Mouse (Mus musculus): Measurements from ENCODE around the gene Ptgir. TPM values are rescaled to one million over a fixed set of nuclear protein-coding genes. Genes with fewer than 3 reads are reported as not detected.

The Ptgir gene
- polyA plus RNA-seq, 1 experiment from 2014 or later, result 2.2 TPM

- H3K36me3 ChIP-seq (ENCODE audit: inconsistent target), result no peaks in the 10 kb centered on the region
- H3K4me3 ChIP-seq (ENCODE audit: inconsistent target), result no peak overlapping the region
- no peak overlapping the region for H3K27ac ChIP-seq
- 5% methylated on average over 1 of the region's 1 CpGs for WGBS (ENCODE audit: missing documents)
- H3K79me2 ChIP-seq (ENCODE audit: inconsistent target), result no peaks in the 10 kb centered on the region
Observed at GRCm38 (mm10) chr7:16930850-16931249, 24.6 kb downstream of the Ptgir start.

- Histone ChIP-seq H3K79me2 (ENCODE audit: inconsistent target) (no peaks in the 10 kb centered on the region), H3K4me3 (ENCODE audit: inconsistent target) (no peak overlapping the region), H3K36me3 (ENCODE audit: inconsistent target) (no peaks in the 10 kb centered on the region), H3K27ac (no peak overlapping the region)
- WGBS (ENCODE audit: missing documents), result 22% methylated on average over 14 of the region's 14 CpGs
Observed at GRCm38 (mm10) chr7:16931968-16932627, 25.8 kb downstream of the Ptgir start.

GRCm38 (mm10) chr7:16932704-16933577 is 26.7 kb downstream of the Ptgir start:
- H3K27ac ChIP-seq, result no peak overlapping the region
- no peaks in the 10 kb centered on the region for H3K36me3 ChIP-seq (ENCODE audit: inconsistent target)
- no peak overlapping the region for H3K4me3 ChIP-seq (ENCODE audit: inconsistent target)
- H3K79me2 ChIP-seq (ENCODE audit: inconsistent target), result no peaks in the 10 kb centered on the region
- 38% methylated on average over 14 of the region's 14 CpGs for WGBS (ENCODE audit: missing documents)

DNA sequence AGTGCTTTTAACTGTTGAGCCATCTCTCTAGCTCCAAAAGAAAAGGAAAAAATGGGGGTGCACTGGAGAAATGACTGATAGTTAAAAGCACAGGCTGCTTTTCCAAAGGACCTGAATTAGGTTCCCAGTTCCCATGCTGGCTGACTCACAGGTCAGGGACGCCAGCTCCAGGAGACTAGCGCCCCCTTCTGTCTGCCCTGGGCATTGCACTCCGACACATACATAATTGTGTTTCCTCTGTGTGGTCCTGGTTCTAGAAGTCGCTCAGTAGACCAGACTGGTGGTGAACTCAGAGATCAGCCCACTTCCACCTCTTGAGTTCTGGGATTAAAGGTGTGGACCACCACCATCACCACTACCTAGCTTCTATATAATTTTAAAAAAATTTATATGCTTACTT is 31.0 kb downstream of the Ptgir start:
- Histone ChIP-seq H3K36me3 (ENCODE audit: inconsistent target) (no peaks in the 10 kb centered on the region), H3K79me2 (ENCODE audit: inconsistent target) (no peaks in the 10 kb centered on the region), H3K27ac (no peak overlapping the region), H3K4me3 (ENCODE audit: inconsistent target) (no peak overlapping the region)
- WGBS (ENCODE audit: missing documents), result 45% methylated on average over 4 of the region's 4 CpGs

DNA sequence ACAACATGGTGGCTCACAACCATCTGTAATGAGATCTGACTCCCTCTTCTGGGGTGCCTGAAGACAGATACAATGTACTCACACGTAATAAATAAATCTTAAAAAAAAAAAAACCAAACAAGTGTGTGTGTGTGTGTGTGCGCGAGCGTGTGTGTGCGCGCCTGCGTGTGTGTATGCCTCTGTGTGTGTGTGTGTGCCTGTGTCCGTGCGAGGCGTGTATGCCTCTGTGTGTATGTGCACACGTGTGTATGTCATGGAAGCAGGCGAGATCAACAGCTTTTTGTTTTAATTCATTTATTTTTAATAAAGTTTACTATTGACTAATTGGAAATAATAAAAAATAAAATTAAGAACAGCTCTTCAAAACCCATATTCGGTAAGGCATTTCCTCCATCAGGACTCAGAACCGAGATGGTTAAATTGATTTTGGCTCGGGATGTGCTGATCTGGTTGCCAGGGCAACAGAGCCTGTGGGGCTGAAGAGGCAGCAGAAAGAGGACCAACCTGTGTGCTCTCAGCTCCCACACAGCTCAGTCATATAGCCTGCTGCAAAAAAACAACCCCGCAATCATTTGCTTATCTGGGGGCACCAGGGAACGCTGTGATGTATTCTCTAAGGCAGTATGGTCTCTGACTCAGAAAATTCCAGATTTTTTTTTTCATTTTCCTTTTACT is 32.0 kb downstream of the Ptgir start:
- no peak overlapping the region for H3K4me3 ChIP-seq (ENCODE audit: inconsistent target)
- H3K36me3 ChIP-seq (ENCODE audit: inconsistent target), result no peaks in the 10 kb centered on the region
- no peak overlapping the region for H3K27ac ChIP-seq
- H3K79me2 ChIP-seq (ENCODE audit: inconsistent target), result no peaks in the 10 kb centered on the region
- WGBS (ENCODE audit: missing documents), result 66% methylated on average over 11 of the region's 17 CpGs

GRCm38 (mm10) chr7:16940292-16940691 is 34.0 kb downstream of the Ptgir start:
- 89% methylated on average over 7 of the region's 7 CpGs for WGBS (ENCODE audit: missing documents)
- H3K79me2 ChIP-seq (ENCODE audit: inconsistent target), result no peaks in the 10 kb centered on the region
- no peak overlapping the region for H3K27ac ChIP-seq
- no peak overlapping the region for H3K4me3 ChIP-seq (ENCODE audit: inconsistent target)
- H3K36me3 ChIP-seq (ENCODE audit: inconsistent target), result no peaks in the 10 kb centered on the region

DNA sequence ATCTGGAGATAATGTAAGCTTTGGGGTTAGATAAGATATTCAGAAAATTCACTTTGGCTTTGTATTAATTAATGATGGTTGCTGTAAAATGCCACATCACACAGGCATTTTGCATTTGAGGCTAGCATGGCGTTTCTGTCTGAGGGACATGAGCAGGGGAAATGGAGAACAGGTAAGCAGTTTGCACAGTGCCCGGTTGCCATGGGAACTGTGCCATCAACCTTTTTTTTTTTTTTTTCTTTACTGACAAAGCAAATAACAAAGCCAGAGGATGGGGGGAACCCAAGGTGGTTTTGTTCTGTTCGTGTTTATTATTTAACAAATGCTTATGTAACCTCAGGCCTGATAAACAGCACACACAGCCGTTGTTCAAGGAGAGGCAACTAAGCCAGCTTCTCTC is 36.6 kb downstream of the Ptgir start:
- Histone ChIP-seq H3K4me3 (ENCODE audit: inconsistent target) (no peak overlapping the region), H3K36me3 (ENCODE audit: inconsistent target) (no peaks in the 10 kb centered on the region), H3K27ac (no peak overlapping the region), H3K79me2 (ENCODE audit: inconsistent target) (no peaks in the 10 kb centered on the region)
- WGBS (ENCODE audit: missing documents), result 68% methylated on average over 4 of the region's 4 CpGs

- WGBS (ENCODE audit: missing documents), result 27% methylated on average over 36 of the region's 36 CpGs
- no peak within 1 kb of the TSS for H3K4me3 ChIP-seq (ENCODE audit: inconsistent target)
- no peak within 1 kb of the TSS for H3K27ac ChIP-seq
- no peaks in the 10 kb centered on the region for H3K36me3 ChIP-seq (ENCODE audit: inconsistent target)
- no peaks in the 10 kb centered on the region for H3K79me2 ChIP-seq (ENCODE audit: inconsistent target)
Observed at GRCm38 (mm10) chr7:16944061-16944807, 37.9 kb downstream of the Ptgir start, which contains the start of gene Pnmal2. TSS of gene Pnmal2 (plus strand) at chr7:16944682.

DNA sequence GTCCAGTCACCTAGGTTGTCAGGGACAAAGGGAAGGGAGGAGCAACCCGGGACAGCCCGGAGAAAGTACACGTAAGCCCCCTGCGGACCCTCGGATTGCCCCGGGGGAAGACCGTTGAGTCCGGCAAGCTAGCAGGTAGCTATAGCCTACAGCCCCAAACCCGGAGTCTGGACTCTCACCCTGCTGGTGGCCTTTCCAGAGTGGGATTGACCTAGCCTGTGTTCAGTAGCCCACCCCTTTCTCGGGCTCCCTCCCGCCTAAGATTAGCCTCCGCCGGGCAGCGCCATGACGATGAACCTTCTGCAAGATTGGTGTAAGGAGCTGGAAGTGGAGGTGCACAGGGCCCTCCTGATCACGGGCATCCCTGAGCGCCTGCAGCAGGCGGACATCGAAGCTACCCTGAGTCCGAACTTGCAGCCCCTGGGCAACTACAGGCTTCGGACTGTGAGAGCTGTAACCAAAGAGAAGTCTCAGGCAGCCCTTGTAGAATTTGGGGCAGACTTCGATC is 38.6 kb downstream of the Ptgir start:
- Histone ChIP-seq H3K36me3 (ENCODE audit: inconsistent target) (no peaks in the 10 kb centered on the region), H3K79me2 (ENCODE audit: inconsistent target) (no peaks in the 10 kb centered on the region), H3K27ac (no peak overlapping the region), H3K4me3 (ENCODE audit: inconsistent target) (no peak overlapping the region)
- 9% methylated on average over 14 of the region's 22 CpGs for WGBS (ENCODE audit: missing documents)

- WGBS (ENCODE audit: missing documents), result 19% methylated on average over 17 of the region's 17 CpGs
- Histone ChIP-seq H3K4me3 (ENCODE audit: inconsistent target) (no peak overlapping the region), H3K27ac (no peak overlapping the region), H3K79me2 (ENCODE audit: inconsistent target) (no peaks in the 10 kb centered on the region), H3K36me3 (ENCODE audit: inconsistent target) (no peaks in the 10 kb centered on the region)
Observed at GRCm38 (mm10) chr7:16945419-16945818, 39.1 kb downstream of the Ptgir start.

- no peak overlapping the region for H3K4me3 ChIP-seq (ENCODE audit: inconsistent target)
- no peaks in the 10 kb centered on the region for H3K36me3 ChIP-seq (ENCODE audit: inconsistent target)
- 5% methylated on average over 53 of the region's 53 CpGs for WGBS (ENCODE audit: missing documents)
Observed at GRCm38 (mm10) chr7:16946441-16947348, 40.4 kb downstream of the Ptgir start.

GRCm38 (mm10) chr7:16947349-16947895 is 41.1 kb downstream of the Ptgir start:
- Histone ChIP-seq H3K36me3 (ENCODE audit: inconsistent target) (no peaks in the 10 kb centered on the region), H3K4me3 (ENCODE audit: inconsistent target) (no peak overlapping the region), H3K79me2 (ENCODE audit: inconsistent target) (no peaks in the 10 kb centered on the region), H3K27ac (no peak overlapping the region)
- 14% methylated on average over 21 of the region's 22 CpGs for WGBS (ENCODE audit: missing documents)

More at GRCm38 (mm10) chr7:16946441-16947348, 40.4 kb downstream of the Ptgir start:
- Histone ChIP-seq H3K27ac (no peak overlapping the region), H3K79me2 (ENCODE audit: inconsistent target) (no peaks in the 10 kb centered on the region)

- H3K79me2 ChIP-seq (ENCODE audit: inconsistent target), result no peaks in the 10 kb centered on the region
- no peak overlapping the region for H3K27ac ChIP-seq
- no peak overlapping the region for H3K4me3 ChIP-seq (ENCODE audit: inconsistent target)
- H3K36me3 ChIP-seq (ENCODE audit: inconsistent target), result no peaks in the 10 kb centered on the region
- WGBS (ENCODE audit: missing documents), result 4% methylated on average over 4 of the region's 4 CpGs
Observed at GRCm38 (mm10) chr7:16947959-16948361, 41.7 kb downstream of the Ptgir start.

Data from macrophage (primary cell).